Mouse (Mus musculus): ENCODE data around the gene Stx5a. TPM values are rescaled to one million over a fixed set of nuclear protein-coding genes. Genes with fewer than 3 reads are reported as not detected.
"Not testable (repeated sequence)": the region's sequence is repeated elsewhere in the genome, so short reads cannot be mapped to it uniquely, and the experiment has no call there.

The Stx5a gene
- total RNA-seq, 2 experiments from 2014 or later = 43.4 to 48.5 TPM

- no peak for DNase-seq
Observed at GRCm38 (mm10) chr19:8716767-8717475, 24.3 kb upstream of the Stx5a start.

- peak; percentile 72 for DNase-seq
Observed at GRCm38 (mm10) chr19:8718357-8718756, 22.9 kb upstream of the Stx5a start.

DNA sequence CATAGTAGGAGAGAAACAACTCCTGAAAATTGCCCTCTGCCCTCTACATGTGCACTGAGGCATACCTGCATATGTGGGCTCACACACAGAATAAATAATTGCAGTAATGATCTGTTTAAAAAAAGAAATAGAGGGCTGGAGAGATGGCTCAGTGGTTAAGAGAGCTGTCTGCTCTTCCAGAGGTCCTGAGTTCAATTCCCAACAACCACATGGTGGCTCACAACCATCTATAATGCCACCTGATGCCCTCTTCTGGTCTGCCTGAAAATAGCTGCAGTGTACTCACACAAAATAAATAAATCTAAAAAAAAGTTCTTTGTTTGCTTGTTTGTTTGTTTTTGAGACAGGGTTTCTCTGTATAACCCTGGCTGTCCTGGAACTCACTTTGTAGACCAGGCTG, 22.2 kb upstream of the Stx5a start:
- not testable (repeated sequence) for DNase-seq

DNA sequence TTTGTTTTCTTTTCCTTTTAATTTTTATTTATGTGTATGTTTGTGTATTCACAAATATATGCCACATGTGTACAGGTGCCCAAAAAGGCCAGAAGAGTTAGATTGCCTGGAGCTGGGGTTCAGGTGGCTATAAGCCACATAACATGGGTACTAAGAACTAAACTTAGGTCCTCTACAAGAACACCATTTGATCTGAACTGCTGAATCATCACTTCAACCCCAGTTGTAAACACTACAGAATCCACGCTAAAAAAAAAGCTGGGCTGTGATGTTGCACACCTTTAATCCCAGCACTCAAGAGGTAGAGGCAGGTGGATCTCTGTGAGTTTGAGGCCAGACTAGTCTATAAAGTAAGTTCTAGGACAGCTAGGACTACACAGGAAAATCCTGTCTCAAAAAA, 19.8 kb upstream of the Stx5a start:
- DNase-seq = no peak

GRCm38 (mm10) chr19:8722021-8722420, 19.2 kb upstream of the Stx5a start:
- no peak for DNase-seq

DNA sequence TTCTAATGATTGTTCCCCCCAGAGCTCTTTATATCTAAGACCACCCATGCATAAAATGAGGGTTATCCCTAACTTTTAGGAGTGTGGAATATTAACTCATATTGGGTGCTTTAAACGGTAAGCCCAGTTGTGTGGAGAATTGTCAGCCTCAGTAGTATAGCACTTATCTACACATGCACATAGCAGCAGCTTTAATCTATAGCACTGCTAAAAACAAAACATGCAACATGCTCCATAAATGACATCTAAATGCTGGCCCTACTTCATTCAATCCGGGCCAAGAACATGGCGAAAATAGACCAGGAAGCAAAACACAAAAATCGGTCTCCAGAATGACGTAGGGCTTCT, 18.7 kb upstream of the Stx5a start:
- DNase-seq = no peak

DNA sequence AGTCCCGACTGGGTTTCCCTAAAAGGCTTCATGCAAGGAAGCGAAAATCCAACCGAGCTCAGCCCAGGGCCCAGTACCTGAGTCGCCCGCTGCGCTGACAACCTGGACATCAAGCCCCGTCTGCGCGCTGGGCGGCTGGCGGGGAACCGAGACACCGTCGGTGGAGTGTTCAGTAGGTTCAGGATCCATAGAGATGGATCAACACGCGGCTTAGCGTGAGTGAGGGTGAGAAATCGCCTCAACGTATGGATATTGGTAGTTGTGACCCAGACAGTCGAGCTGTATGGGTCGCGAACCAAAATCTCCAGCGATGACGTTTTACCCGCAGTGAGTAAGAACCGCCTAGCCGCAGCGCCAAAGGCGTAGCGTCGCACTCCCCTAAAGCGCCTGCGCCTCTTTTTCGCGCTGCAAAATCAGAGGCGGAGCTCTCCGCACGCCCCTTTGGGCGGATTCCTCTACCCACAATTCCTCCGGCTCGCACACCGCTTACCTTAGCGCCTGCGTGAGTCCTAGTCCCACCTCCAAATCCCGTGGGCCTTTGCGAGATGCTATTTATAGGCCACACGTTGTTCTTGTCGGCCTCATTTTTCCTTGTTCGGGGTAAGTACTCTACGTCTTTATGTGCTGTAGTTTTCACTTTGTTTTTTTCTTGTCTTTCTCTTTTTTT, 18.2 kb upstream of the Stx5a start, which contains the start of gene Slc3a2:
Gene Slc3a2 (minus strand): TSS at position 463 of the 667 bp plus-strand sequence.
- peak; percentile 96 for DNase-seq

DNA sequence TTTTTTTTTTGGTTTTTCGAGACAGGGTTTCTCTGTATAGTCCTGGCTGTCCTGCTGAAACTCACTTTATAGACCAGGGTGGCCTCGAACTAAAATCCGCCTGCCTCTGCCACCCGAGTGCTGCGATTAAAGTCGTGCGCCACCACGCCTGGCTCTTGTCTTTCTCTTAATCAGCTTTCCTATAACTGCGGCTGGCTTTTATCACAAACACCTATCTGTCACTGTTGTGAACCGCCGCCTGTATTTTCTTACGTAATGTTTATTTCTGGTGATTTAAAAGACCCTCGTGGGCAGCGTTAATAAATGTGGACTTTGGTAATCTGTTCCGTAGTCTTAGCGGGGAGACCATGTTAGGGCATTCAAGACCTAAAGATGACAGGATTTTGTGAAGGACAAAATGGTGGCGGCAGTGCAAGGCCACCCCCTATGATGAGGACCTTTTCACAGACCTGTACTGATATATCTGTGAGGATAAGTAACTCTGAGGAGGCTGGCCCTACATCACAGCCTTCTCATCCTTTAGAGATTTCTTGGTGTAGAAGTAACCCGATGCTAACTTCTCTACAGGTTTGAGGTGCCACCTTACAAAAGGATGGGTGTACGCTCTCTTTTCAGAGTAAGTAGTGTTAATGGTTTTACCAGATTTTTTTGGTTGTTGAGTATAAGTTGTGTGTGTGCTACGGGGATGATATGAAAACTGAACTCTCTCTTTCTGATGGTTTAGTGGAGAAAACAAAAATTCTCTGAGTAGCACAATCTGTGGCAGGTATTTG, 17.5 kb upstream of the Stx5a start:
- DNase-seq = peak; percentile 19

- no peak for DNase-seq
Observed at GRCm38 (mm10) chr19:8724392-8724791, 16.8 kb upstream of the Stx5a start.

- no peak for DNase-seq
Observed at GRCm38 (mm10) chr19:8725081-8725613, 16.1 kb upstream of the Stx5a start.

DNA sequence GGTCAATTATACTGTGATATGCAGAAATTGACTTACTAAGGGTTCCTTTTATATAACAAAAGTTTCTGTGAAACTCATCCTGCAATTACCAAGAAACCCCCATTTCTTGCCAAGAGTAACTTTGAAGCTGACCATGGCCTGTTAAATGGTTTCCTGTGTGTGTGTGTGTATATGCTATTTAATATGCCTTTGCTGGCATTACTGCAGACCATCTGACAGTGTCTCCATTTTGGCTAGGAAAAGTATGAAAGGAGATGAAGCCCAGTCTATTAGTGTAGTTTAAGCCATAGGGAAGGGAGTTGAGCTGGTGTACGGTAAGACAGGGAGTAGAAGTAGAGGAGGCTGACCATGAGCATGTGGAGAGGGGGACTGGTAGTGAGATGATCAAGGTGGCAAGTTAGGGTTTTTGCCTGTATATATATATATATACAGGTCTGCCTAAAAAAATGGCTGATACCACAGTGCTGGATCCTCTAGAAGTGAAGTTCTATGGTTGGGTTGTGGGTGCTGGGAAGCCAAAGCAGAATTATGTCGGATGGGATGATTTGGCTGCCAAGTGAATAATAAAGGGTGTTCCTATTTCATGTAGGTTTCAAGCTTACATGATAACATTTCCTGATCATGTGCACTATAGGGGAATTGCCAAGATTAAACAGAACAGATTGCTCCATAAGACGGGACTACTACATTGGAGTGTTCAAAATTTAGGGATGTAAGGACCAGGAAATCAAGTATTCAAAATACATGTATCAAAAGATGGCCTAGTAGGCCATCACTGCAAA, 14.4 kb upstream of the Stx5a start:
- no peak for DNase-seq

GRCm38 (mm10) chr19:8727495-8728114, 13.6 kb upstream of the Stx5a start:
- DNase-seq = no peak

- DNase-seq = not testable (repeated sequence)
Observed at GRCm38 (mm10) chr19:8728335-8729099, 12.7 kb upstream of the Stx5a start.

- DNase-seq = no peak
Observed at GRCm38 (mm10) chr19:8734334-8734733, 6.9 kb upstream of the Stx5a start.

DNA sequence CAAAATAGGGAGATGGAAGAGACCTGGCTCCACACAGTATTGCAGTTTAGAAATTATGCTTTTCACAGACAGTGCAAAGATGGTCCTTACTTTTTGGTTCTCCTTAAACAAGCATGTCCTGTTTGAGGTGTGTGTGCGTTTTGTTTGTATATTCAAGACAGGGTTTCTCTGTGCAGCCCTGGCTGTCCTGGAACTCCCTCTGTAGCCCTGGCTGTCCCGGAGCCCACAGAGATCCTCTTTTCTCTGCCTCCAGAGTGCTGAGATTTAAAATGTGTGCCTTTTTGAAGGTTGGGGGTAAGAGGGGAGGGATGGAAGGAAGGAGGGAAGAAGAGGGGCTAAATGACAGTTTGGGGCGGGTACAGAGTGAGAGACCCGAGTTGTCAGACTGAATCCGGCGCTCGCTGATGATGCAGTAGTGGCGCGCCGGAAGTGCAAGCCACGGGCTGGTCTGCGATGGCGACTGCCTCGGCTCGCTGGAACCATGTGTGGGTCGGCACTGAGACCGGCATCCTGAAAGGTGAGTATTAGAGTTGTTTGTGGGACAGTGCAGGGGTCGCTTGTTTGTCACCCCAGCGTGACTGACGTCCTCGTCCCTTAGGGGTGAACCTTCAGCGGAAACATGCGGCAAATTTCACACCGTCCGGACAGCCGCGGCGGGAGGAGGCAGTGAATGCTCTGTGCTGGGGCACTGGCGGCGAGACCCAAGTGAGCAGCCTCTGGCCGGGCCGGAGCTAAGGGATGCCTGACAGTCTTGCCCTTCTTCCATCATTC, 5.6 kb upstream of the Stx5a start, which contains the start of gene Wdr74:
Gene Wdr74 (plus strand): TSS at position 439 of the 771 bp plus-strand sequence.
- DNase-seq = peak; percentile 94

GRCm38 (mm10) chr19:8736160-8736467, 5.1 kb upstream of the Stx5a start:
- no peak for DNase-seq

- DNase-seq = no peak
Observed at GRCm38 (mm10) chr19:8738911-8739310, 2.3 kb upstream of the Stx5a start.

- no peak for DNase-seq
Observed at GRCm38 (mm10) chr19:8739646-8740045, 1.6 kb upstream of the Stx5a start.

DNA sequence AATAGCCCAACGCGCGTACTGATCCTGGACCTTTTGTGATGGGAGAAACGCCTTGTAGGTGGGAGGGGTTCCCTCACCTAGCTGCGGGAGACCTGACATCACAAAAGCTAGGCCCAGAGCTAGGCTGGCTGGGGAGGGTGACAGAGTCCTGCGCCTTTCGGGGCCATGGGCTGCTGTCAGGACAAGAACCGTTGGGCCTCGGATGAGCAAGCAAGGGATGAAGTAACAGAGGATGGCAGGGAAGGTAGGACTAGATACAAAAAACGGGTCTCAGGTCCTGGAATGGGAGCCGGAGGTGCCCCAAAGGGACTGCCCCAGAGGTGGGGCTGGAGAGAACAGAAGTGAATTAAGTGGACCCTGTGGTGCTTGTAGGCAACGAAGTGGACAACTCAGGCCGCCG, 610 bp upstream of the Stx5a start, which contains the start of gene 1700092M07Rik:
Gene 1700092M07Rik (plus strand): TSS at position 116 of the 400 bp plus-strand sequence.
- DNase-seq = peak; percentile 22

DNA sequence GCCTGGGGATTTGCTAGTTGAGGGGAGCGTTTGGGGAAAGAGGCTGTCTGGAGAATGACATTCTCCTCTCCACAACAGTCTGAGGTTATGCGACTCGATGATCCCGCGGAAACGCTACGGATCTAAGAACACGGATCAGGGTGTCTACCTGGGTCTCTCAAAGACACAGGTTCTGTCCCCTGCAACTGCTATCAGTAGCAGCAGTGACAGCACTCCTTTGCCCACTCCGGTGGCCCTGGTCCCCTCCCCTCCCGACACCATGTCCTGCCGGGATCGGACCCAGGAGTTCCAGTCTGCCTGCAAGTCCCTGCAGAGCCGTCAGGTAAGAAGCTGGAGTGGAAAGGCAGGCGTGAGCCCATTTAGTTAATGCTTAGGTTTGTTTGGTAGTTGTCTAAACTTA, 963 bp downstream of the Stx5a start:
- no peak for DNase-seq

Measured in heart, postnatal 4 days (tissue).